Mouse (Mus musculus) heart, embryonic 14.5 days (tissue): ENCODE measurements at regions not wholly inside any gene's neighbourhood (a gene's known extent, or its start where the extent isn't known, plus 50 kb on each side); places are given as distances from the start of the nearest gene placed in this dataset.
A peak's percentile ranks its signal among the peaks of the same experiment; 100 is the strongest.

Experiments used
- ATAC-seq: fragments of 200-750 bp; cut with Nextera tagmentation; 2 replicates; pipeline ENCODE4 v1.8.0; 2017; ENCODE audit warnings: low read depth, moderate TSS enrichment; ENCODE audit not compliant: insufficient number of reproducible peaks, insufficient read depth, low FRiP score
- H3K27ac ChIP-seq, 2 experiments: fragments of 200-500 bp in 1 of 2; fragments of 300-500 bp in 1 of 2; sonication (generic) in 1 of 2; replicated peaks in 1 of 2; 2 replicates each; pipeline ENCODE4 v1.5.1; 2012 to 2014; ENCODE audit warnings: low read depth in 2 of 2, low read length in 2 of 2, control low read depth in 1 of 2, mild to moderate bottlenecking in 1 of 2, mixed read lengths in 1 of 2; ENCODE audit not compliant: control insufficient read depth in 1 of 2, insufficient read depth in 1 of 2
- H3K27me3 ChIP-seq: fragments of 300-500 bp; sonication (generic); 2 replicates; pipeline ENCODE4 v1.6.1; 2014; ENCODE audit warnings: mild to moderate bottlenecking, low read length, control low read depth; ENCODE audit not compliant: control insufficient read depth, insufficient read depth
- H3K36me3 ChIP-seq: fragments of 300-500 bp; sonication (generic); 2 replicates; pipeline ENCODE4 v1.6.1; 2014; ENCODE audit warnings: mild to moderate bottlenecking, control low read depth, low read length, mixed read lengths; ENCODE audit not compliant: control insufficient read depth, insufficient read depth
- H3K4me1 ChIP-seq, 2 experiments: fragments of 200-500 bp in 1 of 2; fragments of 300-500 bp in 1 of 2; sonication (generic) in 1 of 2; 2 replicates each; pipeline ENCODE4 v1.6.1; 2012 to 2014; ENCODE audit warnings: low read length in 2 of 2, control low read depth in 1 of 2, mixed read lengths in 1 of 2; ENCODE audit not compliant: control insufficient read depth in 2 of 2, insufficient read depth in 2 of 2
- H3K4me2 ChIP-seq: fragments of 300-500 bp; sonication (generic); 2 replicates; pipeline ENCODE4 v1.6.1; 2014; ENCODE audit warnings: mild to moderate bottlenecking, low read length
- H3K4me3 ChIP-seq, 2 experiments: fragments of 200-500 bp in 1 of 2; fragments of 300-500 bp in 1 of 2; sonication (generic) in 1 of 2; 2 replicates each; pipeline ENCODE4 v1.5.1; 2012 to 2014; ENCODE audit warnings: low read length in 2 of 2, mild to moderate bottlenecking in 2 of 2, control low read depth in 1 of 2, low read depth in 1 of 2, moderate library complexity in 1 of 2; ENCODE audit not compliant: control insufficient read depth in 1 of 2, insufficient read depth in 1 of 2
- H3K9ac ChIP-seq: fragments of 300-500 bp; sonication (generic); 2 replicates; pipeline ENCODE4 v1.6.1; 2014; ENCODE audit warnings: mild to moderate bottlenecking, low read length
- H3K9me3 ChIP-seq: fragments of 300-500 bp; sonication (generic); 2 replicates; pipeline ENCODE4 v1.6.1; 2016; ENCODE audit warnings: low read length, control low read depth; ENCODE audit not compliant: control insufficient read depth
- WGBS: fragments of 180-500 bp; shearing (Covaris S2); extraction: QIAGEN DNeasy Blood & Tissue Kit; methylation state at CpG from one replicate; pipeline ENCODE4 v1.1.7; 2014; 5-methylcytosine and 5-hydroxymethylcytosine counted together

DNA sequence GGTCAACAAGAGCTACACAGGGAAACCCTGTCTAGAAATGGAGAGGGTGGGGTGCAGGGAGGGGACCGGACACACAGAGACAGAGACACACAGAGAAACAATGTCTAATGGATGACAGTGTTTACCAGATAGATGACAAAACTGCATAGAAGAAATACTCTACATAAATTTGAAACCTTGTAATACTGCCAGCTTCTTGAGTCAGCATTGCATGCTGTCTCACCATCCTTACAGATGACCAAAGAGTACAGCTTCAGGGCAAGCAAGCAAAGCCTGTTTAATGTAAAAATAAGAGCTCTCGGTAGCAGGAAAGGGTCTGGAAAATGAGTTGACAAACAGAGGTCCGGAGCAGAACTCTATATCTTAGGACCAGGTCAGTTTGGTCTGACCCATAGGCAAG is 189.5 kb downstream of the Mreg start:
- WGBS = 74% methylated on average over 3 of the region's 3 CpGs
- Histone ChIP-seq H3K9me3 (no peaks in the 10 kb centered on the region), H3K27me3 (no peaks in the 10 kb centered on the region), H3K36me3 (no peaks in the 10 kb centered on the region), H3K27ac (no peak overlapping the region), H3K4me1 (peaks cover under 1 to 12% of the 10 kb centered on the region in 2 experiments; a peak in 3 of 4 replicates), H3K4me3 (no peak overlapping the region), H3K9ac (no peak overlapping the region), H3K4me2 (no peak overlapping the region)
- ATAC-seq = no peak

- no peak overlapping the region for H3K4me2 ChIP-seq
- no peaks in the 10 kb centered on the region for H3K36me3 ChIP-seq
- H3K9ac ChIP-seq = no peak overlapping the region
- H3K27me3 ChIP-seq = no peaks in the 10 kb centered on the region
- no peaks in the 10 kb centered on the region for H3K9me3 ChIP-seq
- no peak for ATAC-seq
- 70% methylated on average over 4 of the region's 4 CpGs for WGBS
- peaks cover 8 to 23% of the 10 kb centered on the region in 2 experiments for H3K4me1 ChIP-seq
- H3K27ac ChIP-seq = no peak overlapping the region
- H3K4me3 ChIP-seq = no peak overlapping the region
These were observed 193.5 kb downstream of the Mreg start for GRCm38 (mm10) chr1:72018479-72019222.

DNA sequence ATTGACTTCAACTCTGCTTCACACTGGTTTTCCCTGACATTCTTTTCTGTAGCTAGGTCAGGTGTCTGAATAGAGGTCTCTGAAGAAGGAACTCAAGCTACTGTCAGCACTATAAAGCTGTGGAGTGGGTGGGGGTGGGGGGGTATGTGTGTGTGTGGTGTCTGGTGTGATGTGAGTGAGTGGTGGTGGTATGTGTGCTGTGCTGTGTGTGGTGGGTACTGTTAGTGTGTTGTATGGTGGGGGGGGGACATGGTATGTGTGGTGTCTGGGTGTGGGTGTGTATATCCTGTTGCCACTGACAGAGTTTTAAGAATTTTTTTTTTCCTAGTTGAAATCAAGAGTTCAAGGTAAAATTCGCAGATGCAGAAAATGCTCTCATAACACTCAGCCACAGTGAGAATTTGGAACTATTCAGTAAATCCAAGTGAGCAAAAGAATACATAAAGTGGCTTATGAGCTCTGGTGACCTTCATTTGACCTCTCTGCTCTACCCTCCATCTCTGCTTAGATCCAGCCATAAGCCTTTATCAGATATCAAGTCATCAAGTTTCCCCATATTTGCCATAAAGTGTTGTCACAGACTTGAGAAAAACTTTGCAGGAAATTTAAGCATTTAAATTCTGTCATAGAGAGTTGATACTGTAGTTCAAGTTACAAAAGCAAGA is 194.2 kb downstream of the Mreg start:
- Histone ChIP-seq H3K4me1 (peaks cover 10 to 26% of the 10 kb centered on the region in 2 experiments), H3K9me3 (no peaks in the 10 kb centered on the region), H3K27me3 (no peaks in the 10 kb centered on the region), H3K4me3 (no peak overlapping the region), H3K36me3 (no peaks in the 10 kb centered on the region), H3K27ac (no peak overlapping the region), H3K9ac (no peak overlapping the region), H3K4me2 (no peak overlapping the region)
- 84% methylated on average over 1 of the region's 1 CpGs for WGBS
- no peak for ATAC-seq

- Histone ChIP-seq H3K4me3 (no peak overlapping the region), H3K36me3 (no peaks in the 10 kb centered on the region), H3K9ac (no peak overlapping the region), H3K27me3 (no peaks in the 10 kb centered on the region), H3K4me1 (peaks cover 10 to 23% of the 10 kb centered on the region in 2 experiments), H3K27ac (no peak overlapping the region), H3K4me2 (no peak overlapping the region), H3K9me3 (no peaks in the 10 kb centered on the region)
- WGBS = 72% methylated on average over 4 of the region's 4 CpGs
- no peak for ATAC-seq
These were observed 196.6 kb downstream of the Mreg start for GRCm38 (mm10) chr1:72015471-72015870.

- peaks cover 10 to 21% of the 10 kb centered on the region in 2 experiments for H3K4me1 ChIP-seq
- no peaks in the 10 kb centered on the region for H3K9me3 ChIP-seq
- 0 out of 2 replicates have a peak, but pooled peaks have one; percentile 18 for ATAC-seq
- H3K27me3 ChIP-seq = no peaks in the 10 kb centered on the region
- H3K9ac ChIP-seq = no peak overlapping the region
- 28% methylated on average over 2 of the region's 2 CpGs for WGBS
- no peak overlapping the region for H3K4me2 ChIP-seq
- peak overlapping the region; percentile 47 to 56; a peak in 2 of 4 replicates for H3K27ac ChIP-seq
- H3K36me3 ChIP-seq = no peaks in the 10 kb centered on the region
- H3K4me3 ChIP-seq = no peak overlapping the region
These were observed 197.5 kb downstream of the Mreg start for GRCm38 (mm10) chr1:72014580-72014979.

DNA sequence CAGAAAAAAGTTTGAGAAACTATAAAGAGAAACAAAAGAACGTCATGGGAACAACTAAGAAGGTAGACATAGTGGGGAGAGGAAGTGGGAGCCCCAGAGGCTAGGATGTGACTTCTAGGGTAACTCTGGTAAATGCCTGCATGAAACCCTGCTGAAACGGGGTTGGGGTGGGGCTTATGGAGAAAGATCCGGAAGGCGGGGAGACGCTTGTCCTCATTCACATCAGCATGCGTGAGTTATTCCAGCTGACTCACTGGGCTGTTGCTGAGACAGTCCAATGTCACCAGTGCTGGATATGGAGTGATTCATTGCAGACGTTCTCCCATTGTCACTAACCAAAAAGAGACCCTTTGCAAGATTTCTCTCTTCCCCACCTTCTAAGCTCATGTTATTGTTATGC is 198.2 kb downstream of the Mreg start:
- no peak; the same call in 1 of the 2 replicates for ATAC-seq
- 49% methylated on average over 7 of the region's 7 CpGs for WGBS
- H3K36me3 ChIP-seq = no peaks in the 10 kb centered on the region
- H3K4me3 ChIP-seq = no peak overlapping the region
- no peak overlapping the region for H3K9ac ChIP-seq
- H3K9me3 ChIP-seq = no peaks in the 10 kb centered on the region
- peak overlapping the region in 1 of 2 experiments; percentile 47; a peak in 2 of 4 replicates for H3K27ac ChIP-seq
- H3K4me2 ChIP-seq = no peak overlapping the region
- no peaks in the 10 kb centered on the region for H3K27me3 ChIP-seq
- H3K4me1 ChIP-seq = peaks cover 14 to 25% of the 10 kb centered on the region in 2 experiments

- Histone ChIP-seq H3K4me3 (no peak overlapping the region), H3K36me3 (no peaks in the 10 kb centered on the region), H3K9ac (no peak overlapping the region), H3K27me3 (no peaks in the 10 kb centered on the region), H3K9me3 (no peaks in the 10 kb centered on the region), H3K4me1 (peaks cover 14 to 19% of the 10 kb centered on the region in 2 experiments), H3K27ac (no peak overlapping the region), H3K4me2 (no peak overlapping the region)
- 61% methylated on average over 7 of the region's 7 CpGs for WGBS
- no peak for ATAC-seq
These were observed 199.4 kb downstream of the Mreg start for GRCm38 (mm10) chr1:72012710-72013109.
